Mouse (Mus musculus) right cerebral cortex, postnatal 25 days (tissue): ENCODE data around the gene Gm21750.
"Not testable (repeated sequence)": the region's sequence is repeated elsewhere in the genome, so short reads cannot be mapped to it uniquely, and the experiment has no call there.

Experiments used
- DNase-seq: peaks from one replicate; pipeline ENCODE4 v3.0.0; 2022

Gene Gm21750

GRCm38 (mm10) chr14:73660925-73661324 is at the start of gene Gm21750:
Gm21750 (plus strand) TSS chr14:73661225.
- not testable (repeated sequence) for DNase-seq

GRCm38 (mm10) chr14:73614961-73615360 is 46.1 kb upstream of the Gm21750 start:
- not testable (repeated sequence) for DNase-seq

- no peak for DNase-seq
Observed at GRCm38 (mm10) chr14:73620880-73621279, 40.1 kb upstream of the Gm21750 start.

DNA sequence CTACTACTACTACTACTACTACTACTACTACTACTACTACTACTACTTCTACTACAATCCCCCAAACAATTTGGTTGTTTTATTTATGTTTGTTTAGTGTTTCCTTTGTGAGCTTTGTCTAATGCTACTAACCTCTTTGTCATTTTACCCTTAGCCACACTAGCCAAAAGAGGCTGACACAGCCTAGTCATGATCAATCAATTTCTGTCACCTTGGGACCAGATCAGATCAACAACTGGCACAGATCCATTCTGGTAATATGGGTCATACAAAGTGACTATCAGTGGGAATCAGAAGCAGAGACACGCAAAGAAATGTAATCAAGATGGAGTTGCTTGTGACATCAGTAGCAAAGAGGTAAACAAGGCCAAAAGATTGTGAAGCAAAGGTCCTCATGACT is 38.0 kb upstream of the Gm21750 start:
- DNase-seq, result no peak

DNA sequence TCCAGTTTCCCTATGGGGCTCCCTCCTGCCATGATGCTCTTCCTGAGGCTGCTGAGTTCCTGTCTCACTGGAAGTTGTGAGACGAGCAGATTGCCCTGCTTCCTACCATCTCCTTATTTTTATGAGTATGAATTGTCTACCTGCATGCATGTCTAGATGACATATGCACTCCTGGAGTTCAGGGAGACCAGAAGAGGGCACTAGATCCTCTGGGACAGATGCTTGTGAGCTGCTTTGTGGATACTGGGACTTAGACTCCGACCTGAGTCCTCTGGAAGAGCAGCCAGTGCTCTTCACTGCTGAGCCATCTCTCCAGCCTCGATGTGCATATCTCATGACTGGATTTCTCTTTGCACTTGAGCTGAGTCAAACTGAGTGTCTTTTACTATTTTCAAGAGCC is 35.6 kb upstream of the Gm21750 start:
- no peak for DNase-seq

DNA sequence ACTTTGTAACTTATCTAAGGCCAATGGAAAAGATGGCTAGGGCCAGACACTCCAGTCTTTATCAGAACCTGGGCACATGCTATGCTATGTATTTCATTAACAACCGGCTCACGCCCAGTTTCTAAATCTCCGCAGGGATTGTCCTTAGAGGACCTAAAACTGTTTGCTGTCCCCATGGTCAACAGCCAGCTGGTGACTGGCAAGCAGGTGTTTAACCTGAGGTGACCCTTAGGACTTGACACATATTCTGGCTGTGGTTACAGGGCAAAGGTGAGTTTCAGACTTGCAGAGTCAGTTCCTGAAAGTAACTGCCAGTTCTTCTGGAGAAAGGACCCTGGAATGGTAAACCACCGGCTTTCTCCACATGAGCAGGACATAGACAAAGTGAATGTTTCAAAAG is 29.5 kb upstream of the Gm21750 start:
- DNase-seq, result no peak

DNA sequence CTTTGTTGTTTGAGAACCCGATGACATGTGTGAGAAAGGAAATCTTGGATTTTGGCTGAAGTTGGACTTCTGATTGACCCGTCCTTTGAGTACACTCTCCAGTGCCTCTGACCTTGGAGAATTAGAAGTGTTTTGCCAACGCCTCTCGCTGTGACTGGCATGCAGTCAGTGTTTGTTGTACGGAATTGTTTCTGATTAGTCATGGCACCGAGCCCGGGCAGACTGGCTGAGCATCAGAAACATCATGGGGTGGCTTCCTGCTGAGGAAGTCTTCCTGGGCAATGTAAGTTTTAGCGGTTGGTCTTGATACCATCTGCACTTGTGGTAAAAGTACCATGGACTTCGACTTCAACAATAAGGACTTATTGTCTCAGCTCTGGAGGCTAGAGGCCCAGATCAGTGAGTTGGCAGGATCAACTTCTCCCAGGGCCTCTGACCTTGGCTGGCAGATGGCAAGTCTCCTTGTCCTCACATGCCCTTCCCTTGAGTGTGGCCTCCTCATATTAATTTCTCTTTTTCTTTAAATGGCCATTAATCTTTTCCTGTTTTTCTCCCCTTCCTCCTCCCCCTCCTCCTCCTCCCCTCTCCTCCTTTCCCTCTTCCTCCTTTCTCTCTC is 28.3 kb upstream of the Gm21750 start:
- peak; percentile 11 for DNase-seq

DNA sequence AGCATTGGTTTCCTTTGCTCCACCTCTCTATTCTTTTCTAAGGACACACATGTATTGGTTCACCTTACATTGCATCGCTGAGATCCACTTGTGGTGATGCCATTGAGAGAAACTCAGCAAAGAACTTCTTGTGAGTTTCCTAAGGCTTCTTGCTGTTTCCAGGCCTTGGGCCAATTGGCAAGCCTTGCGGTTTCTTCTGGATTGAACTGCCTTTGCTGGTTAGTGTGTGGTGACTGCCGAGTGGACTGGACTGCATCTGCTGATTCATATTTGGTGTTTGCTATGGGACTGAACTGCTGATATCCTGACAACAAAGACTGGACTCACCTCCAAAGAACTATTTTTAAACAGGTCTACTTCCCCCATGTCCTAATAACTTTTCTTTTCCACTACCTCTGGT is 26.7 kb upstream of the Gm21750 start:
- no peak for DNase-seq

GRCm38 (mm10) chr14:73637460-73637859 is 23.6 kb upstream of the Gm21750 start:
- no peak for DNase-seq

GRCm38 (mm10) chr14:73650179-73650578 is 10.8 kb upstream of the Gm21750 start:
- no peak for DNase-seq

DNA sequence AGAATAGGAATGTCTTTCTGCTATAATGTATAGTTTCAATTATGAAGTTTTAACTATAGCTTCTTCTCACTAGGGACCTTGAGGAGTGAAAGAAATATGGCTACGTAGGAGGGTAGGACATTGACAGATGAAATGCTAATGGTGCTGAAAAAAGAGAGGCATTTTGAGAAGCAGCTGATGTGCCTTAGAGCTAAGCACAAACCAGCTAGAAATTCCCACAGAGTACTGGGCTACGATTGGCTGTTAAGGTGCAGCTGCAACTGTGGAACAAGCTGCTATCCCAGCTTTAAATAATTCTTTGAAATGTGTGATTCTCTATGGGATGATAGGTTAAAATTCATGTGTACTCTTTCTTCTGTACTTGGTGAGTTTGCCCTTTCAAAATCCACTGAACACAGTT is 9.1 kb downstream of the Gm21750 start:
- DNase-seq, result no peak

GRCm38 (mm10) chr14:73687726-73688125 is 26.7 kb downstream of the Gm21750 start:
- DNase-seq, result peak; percentile 18

DNA sequence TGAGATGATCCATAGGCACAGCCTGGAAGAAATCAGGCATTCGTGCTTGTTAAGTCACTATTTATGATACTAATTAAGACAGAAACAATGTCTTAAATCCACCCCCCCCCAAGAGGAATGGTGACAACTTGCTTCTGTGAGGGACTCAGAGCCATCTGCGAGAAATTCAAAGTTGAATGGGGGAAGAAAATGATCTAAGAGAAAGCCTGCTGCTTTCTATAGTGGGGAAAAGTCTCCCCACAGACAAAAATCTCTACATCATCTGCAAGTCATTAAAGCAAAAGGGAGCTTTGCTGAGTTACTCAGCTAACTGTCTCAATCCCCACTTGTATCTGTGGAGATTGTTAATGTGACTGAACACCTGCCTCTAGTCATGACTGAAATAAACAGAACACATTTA is 27.4 kb downstream of the Gm21750 start:
- DNase-seq, result no peak

DNA sequence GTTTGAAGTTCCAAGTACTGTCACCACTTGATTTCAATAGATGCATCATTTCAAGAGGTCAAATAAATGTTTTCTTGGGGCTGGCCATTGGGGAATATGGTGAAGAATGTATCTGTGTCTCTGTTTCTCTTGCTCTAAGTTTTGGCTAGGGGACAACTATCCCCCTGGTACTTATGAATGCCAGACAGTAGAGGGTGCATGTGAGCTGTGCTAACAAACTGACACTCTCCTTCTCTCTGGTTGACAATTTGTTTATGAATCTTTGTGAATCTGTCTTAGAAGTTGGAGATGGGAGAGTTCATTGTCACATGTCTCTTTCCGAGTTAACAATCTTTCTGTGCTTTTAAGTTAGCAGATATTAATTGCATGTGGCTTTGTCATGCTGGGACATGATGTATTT is 39.2 kb downstream of the Gm21750 start:
- no peak for DNase-seq

DNA sequence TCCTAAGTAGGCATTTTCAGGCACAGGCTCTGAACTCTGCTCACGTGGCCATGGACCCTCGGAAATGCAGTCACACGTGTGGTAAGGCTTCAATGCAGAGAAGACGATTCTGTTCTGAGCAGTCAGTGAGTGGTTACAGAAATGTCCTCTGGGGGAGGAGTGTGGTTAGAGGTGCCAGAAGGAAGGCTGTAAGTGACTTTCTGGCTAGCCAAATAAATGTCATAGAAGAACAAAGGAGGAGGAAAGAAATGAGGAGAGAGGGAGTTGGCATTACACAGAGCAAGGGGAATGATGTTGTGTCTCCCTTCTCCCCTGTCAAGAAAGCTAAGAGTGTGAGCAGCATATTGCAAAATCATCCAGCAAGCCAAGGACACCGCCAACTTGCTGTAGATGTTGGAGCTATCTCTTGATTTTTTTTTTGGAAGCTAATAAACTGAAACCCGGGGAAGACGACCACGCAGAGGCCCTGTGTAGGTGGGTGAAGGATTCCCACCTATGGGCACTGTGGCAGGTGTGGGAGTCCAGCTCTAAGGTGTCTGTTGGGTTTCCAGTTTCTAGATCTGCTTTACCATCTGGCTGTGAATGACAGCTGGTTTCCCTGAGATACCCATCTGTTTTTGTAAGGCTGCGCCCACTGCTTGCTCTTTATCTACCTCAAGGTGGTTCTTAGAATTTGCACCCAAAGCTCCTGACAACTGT is 48.5 kb downstream of the Gm21750 start:
- peak; percentile 59 for DNase-seq
